Mouse (Mus musculus): Measurements from ENCODE around the gene Pknox2. TPM values are rescaled to one million over a fixed set of nuclear protein-coding genes. Genes with fewer than 3 reads are reported as not detected.

The Pknox2 gene
- polyA plus RNA-seq, 2 experiments, result 7.3 to 14.5 TPM

- Histone ChIP-seq H3K4me3 (replicated peaks; ENCODE audit: low read length) (no peak overlapping the region), H3K9me3 (ENCODE audit: control insufficient read depth, low read length) (no peaks in the 10 kb centered on the region), H3K9ac (ENCODE audit: low read depth, low read length, severe bottlenecking) (no peak overlapping the region), H3K4me1 (ENCODE audit: control insufficient read depth, insufficient read depth, low read length) (0 out of 2 replicates have a peak, but pooled peaks cover 2% of the 10 kb centered on the region), H3K27ac (replicated peaks; ENCODE audit: low read depth, low read length) (no peak overlapping the region), H3K27me3 (ENCODE audit: control insufficient read depth, insufficient read depth, low read length) (peaks cover 6% of the 10 kb centered on the region; the same call in 1 of the 2 replicates), H3K36me3 (ENCODE audit: control insufficient read depth, insufficient read depth, low read length) (no peaks in the 10 kb centered on the region), H3K4me2 (replicated peaks; ENCODE audit: low read depth, low read length, severe bottlenecking) (no peak overlapping the region)
- DNase-seq (ENCODE audit: low spot score) (no peak), ATAC-seq (ENCODE audit: low FRiP score, low read depth) (no peak)
- 86% methylated on average over 3 of the region's 3 CpGs for WGBS
- no peak for TF ChIP-seq POLR2A (IDR thresholded peaks at IDR 0.05; ENCODE audit: borderline replicate concordance, extremely low read depth, insufficient read depth, insufficient read length)
Measured at GRCm38 (mm10) chr9:37038859-37039258, 108.3 kb downstream of the Pknox2 start.

DNA sequence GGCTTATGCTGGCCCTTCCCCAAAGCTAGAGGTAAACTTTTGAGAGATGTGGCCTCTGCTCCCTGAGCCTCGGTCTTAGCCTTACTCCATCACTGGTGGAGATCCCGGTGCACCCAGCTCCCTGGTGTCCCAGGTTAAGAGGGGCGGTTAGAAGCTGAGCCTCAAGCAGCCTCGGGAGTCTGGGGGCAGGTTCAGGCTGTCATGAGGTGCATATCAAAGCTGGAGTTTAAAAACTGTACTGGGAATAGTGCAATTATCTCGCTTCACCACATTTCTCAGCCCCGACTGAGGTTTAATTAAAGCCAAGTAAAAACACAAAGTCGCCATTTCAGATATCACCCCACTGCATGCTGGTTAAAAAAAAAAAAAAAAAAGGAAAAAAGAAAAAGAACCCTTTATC is 108.8 kb downstream of the Pknox2 start:
- H3K27me3 ChIP-seq (ENCODE audit: control insufficient read depth, insufficient read depth, low read length), result peaks cover 6% of the 10 kb centered on the region; the same call in 1 of the 2 replicates
- no peak overlapping the region for H3K4me3 ChIP-seq (replicated peaks; ENCODE audit: low read length)
- ATAC-seq (ENCODE audit: low FRiP score, low read depth) (no peak), DNase-seq (ENCODE audit: low spot score) (no peak)
- no peaks in the 10 kb centered on the region for H3K36me3 ChIP-seq (ENCODE audit: control insufficient read depth, insufficient read depth, low read length)
- no peaks in the 10 kb centered on the region for H3K9me3 ChIP-seq (ENCODE audit: control insufficient read depth, low read length)
- H3K4me1 ChIP-seq (ENCODE audit: control insufficient read depth, insufficient read depth, low read length), result 0 out of 2 replicates have a peak, but pooled peaks cover 2% of the 10 kb centered on the region
- no peak for TF ChIP-seq POLR2A (IDR thresholded peaks at IDR 0.05; ENCODE audit: borderline replicate concordance, extremely low read depth, insufficient read depth, insufficient read length)
- H3K9ac ChIP-seq (ENCODE audit: low read depth, low read length, severe bottlenecking), result no peak overlapping the region
- H3K4me2 ChIP-seq (replicated peaks; ENCODE audit: low read depth, low read length, severe bottlenecking), result no peak overlapping the region
- H3K27ac ChIP-seq (replicated peaks; ENCODE audit: low read depth, low read length), result no peak overlapping the region
- WGBS, result 49% methylated on average over 7 of the region's 7 CpGs

- DNase-seq (ENCODE audit: low spot score), result no peak
Measured at GRCm38 (mm10) chr9:37037405-37037804, 109.8 kb downstream of the Pknox2 start.

GRCm38 (mm10) chr9:37035248-37035647 is 112.0 kb downstream of the Pknox2 start:
- H3K9ac ChIP-seq (ENCODE audit: low read depth, low read length, severe bottlenecking), result no peak overlapping the region
- DNase-seq (ENCODE audit: low spot score) (no peak), ATAC-seq (ENCODE audit: low FRiP score, low read depth) (no peak)
- no peaks in the 10 kb centered on the region for H3K36me3 ChIP-seq (ENCODE audit: control insufficient read depth, insufficient read depth, low read length)
- no peak overlapping the region for H3K27ac ChIP-seq (replicated peaks; ENCODE audit: low read depth, low read length)
- no peak overlapping the region for H3K4me3 ChIP-seq (replicated peaks; ENCODE audit: low read length)
- no peak overlapping the region for H3K4me2 ChIP-seq (replicated peaks; ENCODE audit: low read depth, low read length, severe bottlenecking)
- H3K9me3 ChIP-seq (ENCODE audit: control insufficient read depth, low read length), result no peaks in the 10 kb centered on the region
- peaks cover 16% of the 10 kb centered on the region for H3K4me1 ChIP-seq (ENCODE audit: control insufficient read depth, insufficient read depth, low read length)
- 99% methylated on average over 3 of the region's 3 CpGs for WGBS
- H3K27me3 ChIP-seq (ENCODE audit: control insufficient read depth, insufficient read depth, low read length), result peaks cover 3% of the 10 kb centered on the region; the same call in 1 of the 2 replicates
- TF ChIP-seq POLR2A (IDR thresholded peaks at IDR 0.05; ENCODE audit: borderline replicate concordance, extremely low read depth, insufficient read depth, insufficient read length), result no peak

More at GRCm38 (mm10) chr9:37037405-37037804, 109.8 kb downstream of the Pknox2 start:
- Histone ChIP-seq H3K4me2 (replicated peaks; ENCODE audit: low read depth, low read length, severe bottlenecking) (no peak overlapping the region), H3K9me3 (ENCODE audit: control insufficient read depth, low read length) (no peaks in the 10 kb centered on the region), H3K4me1 (ENCODE audit: control insufficient read depth, insufficient read depth, low read length) (0 out of 2 replicates have a peak, but pooled peaks cover 2% of the 10 kb centered on the region), H3K4me3 (replicated peaks; ENCODE audit: low read length) (no peak overlapping the region), H3K27ac (replicated peaks; ENCODE audit: low read depth, low read length) (no peak overlapping the region), H3K9ac (ENCODE audit: low read depth, low read length, severe bottlenecking) (no peak overlapping the region), H3K36me3 (ENCODE audit: control insufficient read depth, insufficient read depth, low read length) (no peaks in the 10 kb centered on the region), H3K27me3 (ENCODE audit: control insufficient read depth, insufficient read depth, low read length) (peaks cover 3% of the 10 kb centered on the region; the same call in 1 of the 2 replicates)
- no peak for ATAC-seq (ENCODE audit: low FRiP score, low read depth)
- TF ChIP-seq POLR2A (IDR thresholded peaks at IDR 0.05; ENCODE audit: borderline replicate concordance, extremely low read depth, insufficient read depth, insufficient read length), result no peak
- WGBS, result 72% methylated on average over 12 of the region's 12 CpGs

DNA sequence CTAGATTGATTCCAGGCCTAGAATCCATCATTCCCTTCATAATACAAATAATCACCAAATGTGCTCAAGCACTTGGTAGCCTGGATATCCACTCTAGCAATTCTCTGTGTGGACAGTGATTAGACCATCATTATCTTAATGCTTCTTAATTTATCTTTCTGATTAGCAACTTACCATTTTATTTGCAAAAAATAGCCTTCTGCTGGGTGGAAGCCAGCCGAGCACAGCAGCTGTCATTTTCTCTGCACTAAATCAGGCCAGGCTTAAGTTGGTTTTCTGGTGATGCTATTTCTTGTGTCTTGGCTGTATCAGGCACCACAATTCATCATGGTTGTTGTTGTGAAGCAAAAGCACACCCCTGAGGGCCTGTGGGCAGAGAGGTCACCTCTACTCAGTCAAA is 112.9 kb downstream of the Pknox2 start:
- DNase-seq (ENCODE audit: low spot score) (no peak), ATAC-seq (ENCODE audit: low FRiP score, low read depth) (no peak)
- Histone ChIP-seq H3K36me3 (ENCODE audit: control insufficient read depth, insufficient read depth, low read length) (no peaks in the 10 kb centered on the region), H3K4me1 (ENCODE audit: control insufficient read depth, insufficient read depth, low read length) (peaks cover 26% of the 10 kb centered on the region), H3K4me2 (replicated peaks; ENCODE audit: low read depth, low read length, severe bottlenecking) (no peak overlapping the region), H3K9me3 (ENCODE audit: control insufficient read depth, low read length) (no peaks in the 10 kb centered on the region), H3K27ac (replicated peaks; ENCODE audit: low read depth, low read length) (no peak overlapping the region), H3K27me3 (ENCODE audit: control insufficient read depth, insufficient read depth, low read length) (peaks cover 3% of the 10 kb centered on the region; the same call in 1 of the 2 replicates), H3K4me3 (replicated peaks; ENCODE audit: low read length) (no peak overlapping the region), H3K9ac (ENCODE audit: low read depth, low read length, severe bottlenecking) (no peak overlapping the region)
- TF ChIP-seq POLR2A (IDR thresholded peaks at IDR 0.05; ENCODE audit: borderline replicate concordance, extremely low read depth, insufficient read depth, insufficient read length), result no peak
- 59% methylated on average over 1 of the region's 1 CpGs for WGBS

All from limb, embryonic 14.5 days (tissue).